Mouse (Mus musculus) ES-Bruce4 (cell line): ENCODE data around the gene Zfp316.

ENCODE experiments used
- CTCF ChIP-seq: IDR thresholded peaks from one replicate; pipeline ENCODE4 v1.8.1; 2011; ENCODE audit warnings: low read depth, low read length
- POLR2A ChIP-seq: IDR thresholded peaks from one replicate; pipeline ENCODE4 v1.8.1; 2011; ENCODE audit warnings: low read length; ENCODE audit not compliant: insufficient read depth

- TF ChIP-seq POLR2A, result no peak
- no peak for TF ChIP-seq CTCF
These were observed 2.3 kb upstream of the Zfp316 start for GRCm38 (mm10) chr5:143272108-143272507.
